Mouse (Mus musculus) urinary bladder, postnatal 0 days (tissue): ENCODE measurements around the gene AI597479. TPM values are rescaled to one million over a fixed set of nuclear protein-coding genes. Genes with fewer than 3 reads are reported as not detected.

Experiments
- polyA plus RNA-seq: library from polyadenylated mRNA; unstranded; fragments of >200 nt; fragmentation: Nextera tagmentation; extraction: Ambion mirVana; gene quantifications from 2 replicates; pipeline ENCODE4 v1.2.1, GENCODE M21; 2015

Gene AI597479
- polyA plus RNA-seq, result 13.3 and 13.6 TPM in 2 replicates

GRCm38 (mm10) chr1:43098031-43098984 lies at the start of gene AI597479, which contains the start of gene Tgfbrap1:
Gene AI597479 (plus strand): TSS chr1:43098710.
Gene Tgfbrap1 (minus strand): TSS chr1:43098637.

Other genes with a start within 250 kb of the AI597479 start
- 28.0 and 29.2 TPM in 2 replicates for gene Mrps9, start 247.5 kb upstream of the AI597479 start, polyA plus RNA-seq
- gene Gpr45, start 145.8 kb upstream of the AI597479 start, polyA plus RNA-seq, result 1.1 and 1.4 TPM in 2 replicates
- 5.2 and 5.8 TPM in 2 replicates for gene Tgfbrap1, start 73 bp upstream of the AI597479 start, polyA plus RNA-seq
- 145 and 176 TPM in 2 replicates for gene Fhl2, start 98.3 kb downstream of the AI597479 start, polyA plus RNA-seq